9 mouse cellular contexts compared by ENCODE assay signal in genomic region chr17:28428474-28429258, GRCm38 (mm10).
DNase-seq lines count a peak whose midpoint lies in the region; ATAC-seq and TF ChIP-seq lines count a peak whose summit lies in the region.
"Had no signal": no experiment of that assay in that cellular context is flagged by ENCODE, and none has a peak within 500 bp of the region (broad histone marks: within the 10 kb centered on the region; RNA-seq: fewer than 3 reads in every experiment).

No protein-coding gene starts in this region.

- H3K4me1 ChIP-seq in kidney, adult 2 months (ENCODE audit: control insufficient read depth, insufficient read depth, low read length) = peaks cover 7% of the 10 kb centered on the region; the same call in 1 of the 2 replicates
- no peaks in the 10 kb centered on the region for H3K4me1 ChIP-seq in kidney, embryonic 16.5 days (ENCODE audit: insufficient read depth, low read length)
- H3K4me1 ChIP-seq: embryonic facial prominence, embryonic 12.5 days had no signal

- no peak for TF ChIP-seq CTCF in kidney, adult 2 months (conservative IDR thresholded peaks at IDR 0.05; ENCODE audit: insufficient read depth, insufficient read length, low read depth, low read length)

- intact Hi-C loops in left cerebral cortex, postnatal 4 days (cut with DNase I) = no loop called here

- H3K9ac ChIP-seq in kidney, embryonic 16.5 days (replicated peaks; ENCODE audit: low read length) = no peak overlapping the region
- H3K9ac ChIP-seq: embryonic facial prominence, embryonic 12.5 days had no signal

- ATAC-seq in kidney, embryonic 16.5 days (ENCODE audit: low FRiP score, low TSS enrichment) = no peak

- no peaks in the 10 kb centered on the region for H3K27me3 ChIP-seq in kidney, adult 2 months (replicated peaks; ENCODE audit: control insufficient read depth, insufficient read depth, low read length)
- H3K27me3 ChIP-seq in kidney, embryonic 16.5 days (ENCODE audit: insufficient read depth, low read length) = no peaks in the 10 kb centered on the region
- H3K27me3 ChIP-seq: embryonic facial prominence, embryonic 12.5 days had no signal

- TF ChIP-seq POLR2A in kidney, adult 2 months (IDR thresholded peaks at IDR 0.05; ENCODE audit: low read depth, low read length) = no peak

- H3K9me3 ChIP-seq in kidney, embryonic 16.5 days (ENCODE audit: low read length) = no peaks in the 10 kb centered on the region
- H3K9me3 ChIP-seq: embryonic facial prominence, embryonic 12.5 days had no signal

- 0 out of 2 replicates have a peak overlapping the region, but pooled peaks have one; percentile 36 for H3K27ac ChIP-seq in kidney, adult 2 months (ENCODE audit: insufficient read depth, low read depth, low read length)
- H3K27ac ChIP-seq in kidney, embryonic 16.5 days (ENCODE audit: low read length) = no peak overlapping the region
- H3K27ac ChIP-seq: embryonic facial prominence, embryonic 12.5 days had no signal

- H3K36me3 ChIP-seq in kidney, adult 2 months (ENCODE audit: control insufficient read depth, insufficient read depth, low read length) = peaks cover 1% of the 10 kb centered on the region; the same call in 1 of the 2 replicates
- no peaks in the 10 kb centered on the region for H3K36me3 ChIP-seq in kidney, embryonic 16.5 days (ENCODE audit: insufficient read depth, low read length)

- DNase-seq in kidney, adult 2 months = peak; percentile 90
- peak; percentile 47 for DNase-seq in gastrocnemius, postnatal 10 days
- peak; percentile 62 to 74 for DNase-seq in kidney, adult 8-10 months
- peak; percentile 93 for DNase-seq in skeletal muscle tissue, adult 2 months (ENCODE audit: low read depth, low spot score)
- DNase-seq in left cerebral cortex, postnatal 4 days = no peak
- no peak for DNase-seq in natural killer cell, adult 2 months (ENCODE audit: low spot score in 2 of 2)
- DNase-seq in cerebellum, postnatal 4 days (ENCODE audit: low spot score in 2 of 2) = no peak

- no peak overlapping the region for H3K4me3 ChIP-seq in kidney, adult 2 months (ENCODE audit: insufficient read depth, low read depth, low read length)
- H3K4me3 ChIP-seq in kidney, embryonic 16.5 days (ENCODE audit: low read length) = no peak overlapping the region
- H3K4me3 ChIP-seq: embryonic facial prominence, embryonic 12.5 days had no signal

- WGBS in kidney, adult 2 months = 47% methylated on average over 15 of the region's 15 CpGs
- WGBS in kidney, embryonic 16.5 days = 66% methylated on average over 15 of the region's 15 CpGs

- no peak overlapping the region for H3K4me2 ChIP-seq in kidney, embryonic 16.5 days (replicated peaks; ENCODE audit: low read depth, low read length)
- H3K4me2 ChIP-seq: embryonic facial prominence, embryonic 12.5 days had no signal

Comparison
In these comparisons a context has a peak if more than half of its experiments do, and no peak if none do; other contexts are left out.
1. DNase-seq: peak in kidney, adult 2 months (single experiment), gastrocnemius, postnatal 10 days (single experiment), kidney, adult 8-10 months (2 of 2) and skeletal muscle tissue, adult 2 months (single experiment); none in left cerebral cortex, postnatal 4 days (single experiment), natural killer cell, adult 2 months (0 of 2) and cerebellum, postnatal 4 days (0 of 2).